22 mouse cellular contexts compared by ENCODE assay signal in genomic region chr2:170384770-170385169, GRCm38 (mm10). TPM values are rescaled to one million over a fixed set of nuclear protein-coding genes. Genes with fewer than 3 reads are reported as not detected.
DNase-seq lines count a peak whose midpoint lies in the region; TF ChIP-seq lines count a peak whose summit lies in the region.
"Had no signal": no experiment of that assay in that cellular context is flagged by ENCODE, and none has a peak within 500 bp of the region (broad histone marks: within the 10 kb centered on the region; RNA-seq: fewer than 3 reads in every experiment).

No protein-coding gene starts in this region.

- no peak overlapping the region for H3K9ac ChIP-seq in heart, adult 2 months (ENCODE audit: low read depth, low read length)
- H3K9ac ChIP-seq: limb, embryonic 13.5 days; liver, embryonic 14.5 days; lung, embryonic 15.5 days; midbrain, embryonic 13.5 days had no signal

- H3K4me3 ChIP-seq in heart, adult 2 months = no peak overlapping the region
- H3K4me3 ChIP-seq: forebrain, embryonic 10.5 days; layer of hippocampus, adult 2 months; limb, embryonic 13.5 days; lung, embryonic 15.5 days; megakaryocyte, embryonic 14.5 days; midbrain, embryonic 13.5 days had no signal

- intact Hi-C loops in heart, adult 2 months (cut with DNase I) = no loop called here

- no peaks in the 10 kb centered on the region for H3K79me2 ChIP-seq in heart, adult 2 months (replicated peaks; ENCODE audit: control insufficient read depth, insufficient read depth, low read length)

- H3K4me1 ChIP-seq in heart, adult 2 months (ENCODE audit: control insufficient read depth, insufficient read depth, low read length) = no peaks in the 10 kb centered on the region
- H3K4me1 ChIP-seq: forebrain, embryonic 10.5 days; limb, embryonic 13.5 days; lung, embryonic 15.5 days; megakaryocyte, embryonic 14.5 days; midbrain, embryonic 13.5 days had no signal

- no peak overlapping the region for H3K27ac ChIP-seq in heart, adult 2 months
- H3K27ac ChIP-seq: forebrain, embryonic 10.5 days; hindbrain, postnatal 0 days; layer of hippocampus, adult 2 months; limb, embryonic 13.5 days; liver, embryonic 14.5 days; lung, embryonic 15.5 days; midbrain, embryonic 13.5 days had no signal

- TF ChIP-seq CTCF in heart, adult 2 months (IDR thresholded peaks at IDR 0.05) = no peak

- WGBS in heart, adult 2 months = 70% methylated on average over 1 of the region's 1 CpGs

- peak; percentile 45 for DNase-seq in heart, adult 8-10 months (ENCODE audit: low spot score)
- DNase-seq in heart, adult 2 months = no peak
- peak; percentile 39 for DNase-seq in 3134 (ENCODE audit: extremely low read depth, insufficient read length, low spot score)
- peak; percentile 79 for DNase-seq in 3T3-L1 (ENCODE audit: low read depth, low spot score)
- DNase-seq in brain, adult 2 months (ENCODE audit: low read depth, low spot score) = peak; percentile 17
- no peak for DNase-seq in cerebellum, adult 11-12 months
- DNase-seq in layer of hippocampus, adult 9-11 months = no peak
- DNase-seq in cerebellum, adult 11 months = no peak
- DNase-seq: adrenal gland, adult 8-10 months; cerebellum, adult 8-10 months; cerebellum, postnatal 36 days; kidney, postnatal 25 days; thymus, postnatal 14 days had no signal

- H3K27me3 ChIP-seq in heart, adult 2 months (ENCODE audit: control insufficient read depth, insufficient read depth, low read length) = no peaks in the 10 kb centered on the region
- H3K27me3 ChIP-seq: limb, embryonic 13.5 days; lung, embryonic 15.5 days; megakaryocyte, embryonic 14.5 days; midbrain, embryonic 13.5 days had no signal

- no peaks in the 10 kb centered on the region for H3K36me3 ChIP-seq in heart, adult 2 months (ENCODE audit: control insufficient read depth, insufficient read depth, low read length)
- H3K36me3 ChIP-seq: forebrain, embryonic 10.5 days; limb, embryonic 13.5 days; lung, embryonic 15.5 days; midbrain, embryonic 13.5 days had no signal

- TF ChIP-seq EP300 in heart, adult 2 months (IDR thresholded peaks at IDR 0.05; ENCODE audit: insufficient read depth, low read depth, low read length) = no peak

- no peak for TF ChIP-seq POLR2A in heart, adult 2 months (IDR thresholded peaks at IDR 0.05; ENCODE audit: insufficient read depth, low read depth, low read length)

RNA-seq across cellular contexts. Expression of gene Bcas1, which starts 42.9 kb away (rescaled TPM):
- under 1 TPM in 3 of 4 experiments, not detected in 1; 0.11 to 0.22 (median 0.19) TPM for total RNA-seq in heart, adult 8-10 months (2022)
- total RNA-seq in heart, adult 2 months (2021) = under 1 TPM; 0.14 to 0.26 TPM
- 0.35 and 1.1 TPM in 2 replicates for polyA plus RNA-seq in heart, adult 2 months (2012; rRNA removed)
- polyA plus RNA-seq: kidney, embryonic 14.5 days had no signal

Comparison
In these comparisons a context has a peak if more than half of its experiments do, and no peak if none do; other contexts are left out.
1. DNase-seq: peak in heart, adult 8-10 months (single experiment), 3134 (single experiment), 3T3-L1 (single experiment) and brain, adult 2 months (single experiment); none in heart, adult 2 months (0 of 2), cerebellum, adult 11-12 months (single experiment), layer of hippocampus, adult 9-11 months (single experiment) and cerebellum, adult 11 months (single experiment).